Mouse (Mus musculus): ENCODE data around the gene Ndufb3. TPM values are rescaled to one million over a fixed set of nuclear protein-coding genes. Genes with fewer than 3 reads are reported as not detected.
"Not testable (repeated sequence)": the region's sequence is repeated elsewhere in the genome, so short reads cannot be mapped to it uniquely, and the experiment has no call there.

The Ndufb3 gene
- polyA plus RNA-seq, 1 experiment, result 116 TPM

GRCm38 (mm10) chr1:58585373-58586170, 612 bp upstream of the Ndufb3 start:
- DNase-seq (ENCODE audit: low read depth), result peak; percentile 0
- TF ChIP-seq POLR2A (IDR thresholded peaks at IDR 0.05; ENCODE audit: borderline replicate concordance, extremely low read depth, insufficient read depth, insufficient read length, poor library complexity, severe bottlenecking), result no peak
- TF ChIP-seq CTCF (IDR thresholded peaks at IDR 0.05; ENCODE audit: borderline replicate concordance, extremely low read depth, insufficient read depth, insufficient read length), result no peak

GRCm38 (mm10) chr1:58587491-58587890, 1.3 kb downstream of the Ndufb3 start:
- TF ChIP-seq CTCF (IDR thresholded peaks at IDR 0.05; ENCODE audit: borderline replicate concordance, extremely low read depth, insufficient read depth, insufficient read length) (no peak), POLR2A (IDR thresholded peaks at IDR 0.05; ENCODE audit: borderline replicate concordance, extremely low read depth, insufficient read depth, insufficient read length, poor library complexity, severe bottlenecking) (no peak)
- DNase-seq (ENCODE audit: low read depth), result no peak

- TF ChIP-seq CTCF (IDR thresholded peaks at IDR 0.05; ENCODE audit: borderline replicate concordance, extremely low read depth, insufficient read depth, insufficient read length), result no peak
- no peak for TF ChIP-seq POLR2A (IDR thresholded peaks at IDR 0.05; ENCODE audit: borderline replicate concordance, extremely low read depth, insufficient read depth, insufficient read length, poor library complexity, severe bottlenecking)
- DNase-seq (ENCODE audit: low read depth), result no peak
Measured at GRCm38 (mm10) chr1:58602681-58603080, 16.5 kb downstream of the Ndufb3 start.

GRCm38 (mm10) chr1:58603738-58604137, 17.6 kb downstream of the Ndufb3 start:
- no peak for DNase-seq (ENCODE audit: low read depth)
- TF ChIP-seq POLR2A (IDR thresholded peaks at IDR 0.05; ENCODE audit: borderline replicate concordance, extremely low read depth, insufficient read depth, insufficient read length, poor library complexity, severe bottlenecking) (no peak), CTCF (IDR thresholded peaks at IDR 0.05; ENCODE audit: borderline replicate concordance, extremely low read depth, insufficient read depth, insufficient read length) (no peak)

GRCm38 (mm10) chr1:58609591-58609990, 23.4 kb downstream of the Ndufb3 start:
- not testable (repeated sequence) for DNase-seq (ENCODE audit: low read depth)

GRCm38 (mm10) chr1:58610166-58610565, 24.0 kb downstream of the Ndufb3 start:
- no peak for DNase-seq (ENCODE audit: low read depth)
- TF ChIP-seq POLR2A (IDR thresholded peaks at IDR 0.05; ENCODE audit: borderline replicate concordance, extremely low read depth, insufficient read depth, insufficient read length, poor library complexity, severe bottlenecking), result no peak
- TF ChIP-seq CTCF (IDR thresholded peaks at IDR 0.05; ENCODE audit: borderline replicate concordance, extremely low read depth, insufficient read depth, insufficient read length), result no peak

GRCm38 (mm10) chr1:58610611-58611010, 24.4 kb downstream of the Ndufb3 start:
- no peak for DNase-seq (ENCODE audit: low read depth)
- TF ChIP-seq POLR2A (IDR thresholded peaks at IDR 0.05; ENCODE audit: borderline replicate concordance, extremely low read depth, insufficient read depth, insufficient read length, poor library complexity, severe bottlenecking), result no peak
- TF ChIP-seq CTCF (IDR thresholded peaks at IDR 0.05; ENCODE audit: borderline replicate concordance, extremely low read depth, insufficient read depth, insufficient read length), result no peak

GRCm38 (mm10) chr1:58613786-58614185, 27.6 kb downstream of the Ndufb3 start:
- no peak for TF ChIP-seq CTCF (IDR thresholded peaks at IDR 0.05; ENCODE audit: borderline replicate concordance, extremely low read depth, insufficient read depth, insufficient read length)
- TF ChIP-seq POLR2A (IDR thresholded peaks at IDR 0.05; ENCODE audit: borderline replicate concordance, extremely low read depth, insufficient read depth, insufficient read length, poor library complexity, severe bottlenecking), result no peak
- peak; percentile 13 for DNase-seq (ENCODE audit: low read depth)

GRCm38 (mm10) chr1:58614424-58614823, 28.2 kb downstream of the Ndufb3 start:
- DNase-seq (ENCODE audit: low read depth), result no peak
- TF ChIP-seq POLR2A (IDR thresholded peaks at IDR 0.05; ENCODE audit: borderline replicate concordance, extremely low read depth, insufficient read depth, insufficient read length, poor library complexity, severe bottlenecking) (no peak), CTCF (IDR thresholded peaks at IDR 0.05; ENCODE audit: borderline replicate concordance, extremely low read depth, insufficient read depth, insufficient read length) (no peak)

- DNase-seq (ENCODE audit: low read depth), result no peak
- no peak for TF ChIP-seq POLR2A (IDR thresholded peaks at IDR 0.05; ENCODE audit: borderline replicate concordance, extremely low read depth, insufficient read depth, insufficient read length, poor library complexity, severe bottlenecking)
- TF ChIP-seq CTCF (IDR thresholded peaks at IDR 0.05; ENCODE audit: borderline replicate concordance, extremely low read depth, insufficient read depth, insufficient read length), result no peak
Measured at GRCm38 (mm10) chr1:58615146-58615545, 29.0 kb downstream of the Ndufb3 start.

- no peak for DNase-seq (ENCODE audit: low read depth)
Measured at GRCm38 (mm10) chr1:58616176-58616575, 30.0 kb downstream of the Ndufb3 start.

GRCm38 (mm10) chr1:58617076-58617475, 30.9 kb downstream of the Ndufb3 start:
- DNase-seq (ENCODE audit: low read depth), result peak; percentile 43
- no peak for TF ChIP-seq POLR2A (IDR thresholded peaks at IDR 0.05; ENCODE audit: borderline replicate concordance, extremely low read depth, insufficient read depth, insufficient read length, poor library complexity, severe bottlenecking)
- no peak for TF ChIP-seq CTCF (IDR thresholded peaks at IDR 0.05; ENCODE audit: borderline replicate concordance, extremely low read depth, insufficient read depth, insufficient read length)

More at GRCm38 (mm10) chr1:58616176-58616575, 30.0 kb downstream of the Ndufb3 start:
- TF ChIP-seq POLR2A (IDR thresholded peaks at IDR 0.05; ENCODE audit: borderline replicate concordance, extremely low read depth, insufficient read depth, insufficient read length, poor library complexity, severe bottlenecking) (no peak), CTCF (IDR thresholded peaks at IDR 0.05; ENCODE audit: borderline replicate concordance, extremely low read depth, insufficient read depth, insufficient read length) (no peak)

Measured in brain, embryonic 14.5 days (tissue).